Mouse (Mus musculus): ENCODE measurements at regions not wholly inside any gene's neighbourhood (a gene's known extent, or its start where the extent isn't known, plus 50 kb on each side); places are given as distances from the start of the nearest gene placed in this dataset.
A peak's percentile ranks its signal among the peaks of the same experiment; 100 is the strongest.

DNA sequence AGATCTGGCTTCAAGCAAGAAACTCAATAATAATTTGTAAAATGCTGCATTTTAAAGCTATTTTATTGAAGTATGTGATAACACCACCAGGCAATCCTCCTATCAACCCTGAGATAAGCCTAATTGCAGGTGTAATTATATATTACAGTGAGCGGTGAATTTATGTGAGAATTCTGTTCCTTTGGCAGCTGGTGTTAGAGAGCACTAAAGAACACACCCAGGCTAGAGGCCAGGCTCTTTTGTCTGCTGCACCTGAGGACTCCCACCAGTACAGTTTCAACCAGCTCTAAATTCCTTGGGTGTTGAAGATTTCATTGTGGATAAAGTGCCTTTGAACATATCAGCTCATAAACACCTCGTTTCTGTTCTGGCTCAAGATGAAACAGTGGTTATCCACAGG, 77.6 kb upstream of the Kdr start:
- Histone ChIP-seq H3K9ac (no peak overlapping the region), H3K4me3 (replicated peaks) (no peak overlapping the region), H3K27ac (no peak overlapping the region), H3K4me2 (no peak overlapping the region), H3K9me3 (replicated peaks) (no peaks in the 10 kb centered on the region), H3K36me3 (no peaks in the 10 kb centered on the region), H3K4me1 (no peaks in the 10 kb centered on the region), H3K27me3 (no peaks in the 10 kb centered on the region)
- ATAC-seq (replicated peaks; ENCODE audit: low FRiP score): no peak
- 81% methylated on average over 2 of the region's 2 CpGs for WGBS

- 94% methylated on average over 1 of the region's 1 CpGs for WGBS
- Histone ChIP-seq H3K4me2 (no peak overlapping the region), H3K9me3 (replicated peaks) (no peaks in the 10 kb centered on the region), H3K27me3 (no peaks in the 10 kb centered on the region), H3K4me1 (no peaks in the 10 kb centered on the region), H3K27ac (no peak overlapping the region), H3K36me3 (no peaks in the 10 kb centered on the region), H3K4me3 (replicated peaks) (no peak overlapping the region), H3K9ac (no peak overlapping the region)
- no peak for ATAC-seq (replicated peaks; ENCODE audit: low FRiP score)
Observed at GRCm38 (mm10) chr5:76052782-76053181, 74.5 kb upstream of the Kdr start.

- no peak for ATAC-seq (replicated peaks; ENCODE audit: low FRiP score)
- H3K27ac ChIP-seq: no peak overlapping the region
- H3K4me1 ChIP-seq: no peaks in the 10 kb centered on the region
- H3K9me3 ChIP-seq (replicated peaks): no peaks in the 10 kb centered on the region
- H3K4me3 ChIP-seq (replicated peaks): no peak overlapping the region
- 81% methylated on average over 2 of the region's 2 CpGs for WGBS
- no peak overlapping the region for H3K4me2 ChIP-seq
- H3K9ac ChIP-seq: no peak overlapping the region
- H3K36me3 ChIP-seq: no peaks in the 10 kb centered on the region
- no peaks in the 10 kb centered on the region for H3K27me3 ChIP-seq
Observed at GRCm38 (mm10) chr5:76051658-76052057, 73.4 kb upstream of the Kdr start.

- no peaks in the 10 kb centered on the region for H3K27me3 ChIP-seq
- no peaks in the 10 kb centered on the region for H3K9me3 ChIP-seq (replicated peaks)
- WGBS: 81% methylated on average over 9 of the region's 9 CpGs
- no peak for ATAC-seq (replicated peaks; ENCODE audit: low FRiP score)
- H3K4me2 ChIP-seq: no peak overlapping the region
- no peaks in the 10 kb centered on the region for H3K36me3 ChIP-seq
- no peak overlapping the region for H3K27ac ChIP-seq
- no peak overlapping the region for H3K9ac ChIP-seq
- no peak overlapping the region for H3K4me3 ChIP-seq (replicated peaks)
- 0 out of 2 replicates have a peak, but pooled peaks cover 2% of the 10 kb centered on the region for H3K4me1 ChIP-seq
Observed at GRCm38 (mm10) chr5:76048103-76048874, 70.0 kb upstream of the Kdr start.

- Histone ChIP-seq H3K4me3 (replicated peaks) (no peak overlapping the region), H3K4me2 (no peak overlapping the region), H3K4me1 (0 out of 2 replicates have a peak, but pooled peaks cover 2% of the 10 kb centered on the region), H3K27ac (no peak overlapping the region), H3K36me3 (no peaks in the 10 kb centered on the region), H3K27me3 (no peaks in the 10 kb centered on the region), H3K9ac (no peak overlapping the region), H3K9me3 (replicated peaks) (no peaks in the 10 kb centered on the region)
- ATAC-seq (replicated peaks; ENCODE audit: low FRiP score): no peak
- WGBS: 35% methylated on average over 14 of the region's 14 CpGs
Observed at GRCm38 (mm10) chr5:76043521-76044510, 65.6 kb upstream of the Kdr start.

DNA sequence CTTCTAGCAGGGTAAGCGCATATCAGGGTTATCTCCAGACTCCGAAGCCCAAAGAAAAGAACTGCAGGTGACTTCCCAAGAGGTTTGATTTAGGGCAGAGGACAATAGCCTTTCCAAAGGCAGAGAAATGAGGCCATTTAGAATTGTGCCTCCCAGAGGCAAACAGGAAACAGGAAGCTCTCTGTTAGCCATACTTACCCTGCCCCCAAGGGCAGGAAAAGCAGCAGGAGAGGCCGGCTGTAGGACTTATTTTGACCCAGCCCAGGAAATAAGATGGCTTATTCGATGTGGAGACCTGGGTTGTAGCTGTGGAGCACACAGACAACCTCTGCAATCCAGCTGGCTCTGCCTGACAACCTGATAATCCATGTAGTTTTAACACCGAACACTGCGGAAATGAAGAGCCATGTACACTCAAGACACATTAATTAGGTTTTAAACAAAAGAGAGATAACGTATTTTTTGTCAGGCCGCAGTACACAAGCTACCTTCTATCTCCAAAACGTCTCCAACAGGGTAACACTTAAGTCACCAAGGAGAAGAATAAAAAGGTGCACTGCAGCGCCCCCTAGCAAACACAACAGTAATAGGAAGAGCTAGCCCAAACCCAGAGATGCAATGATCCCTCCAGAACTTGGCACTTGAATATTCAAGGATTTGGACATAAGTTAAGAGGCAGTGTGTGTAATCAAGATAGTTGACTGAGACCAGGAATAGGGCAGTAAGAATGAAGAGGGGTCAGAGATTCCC, 62.4 kb upstream of the Kdr start:
- Histone ChIP-seq H3K27me3 (no peaks in the 10 kb centered on the region), H3K4me2 (no peak overlapping the region), H3K9ac (no peak overlapping the region), H3K4me1 (0 out of 2 replicates have a peak, but pooled peaks cover 2% of the 10 kb centered on the region), H3K27ac (no peak overlapping the region; the same call in 1 of the 2 replicates), H3K4me3 (replicated peaks) (no peak overlapping the region), H3K36me3 (no peaks in the 10 kb centered on the region), H3K9me3 (replicated peaks) (no peaks in the 10 kb centered on the region)
- WGBS: 68% methylated on average over 10 of the region's 10 CpGs
- no peak for ATAC-seq (replicated peaks; ENCODE audit: low FRiP score)

- ATAC-seq (replicated peaks; ENCODE audit: low FRiP score): no peak
- no peaks in the 10 kb centered on the region for H3K9me3 ChIP-seq (replicated peaks)
- 0 out of 2 replicates have a peak, but pooled peaks cover 3% of the 10 kb centered on the region for H3K4me1 ChIP-seq
- no peak overlapping the region for H3K4me3 ChIP-seq (replicated peaks)
- 36% methylated on average over 4 of the region's 4 CpGs for WGBS
- H3K4me2 ChIP-seq: no peak overlapping the region
- H3K27ac ChIP-seq: peak overlapping the region; percentile 45; the same call in 1 of the 2 replicates
- H3K27me3 ChIP-seq: no peaks in the 10 kb centered on the region
- H3K36me3 ChIP-seq: no peaks in the 10 kb centered on the region
- no peak overlapping the region for H3K9ac ChIP-seq
Observed at GRCm38 (mm10) chr5:76028729-76029128, 50.5 kb upstream of the Kdr start.
